Mouse (Mus musculus) embryonic fibroblast, embryonic 13.5 days (primary cell): ENCODE results near the gene Foxp1.

Source experiments
- CTCF ChIP-seq: IDR thresholded peaks from 2 replicates; pipeline ENCODE4 v1.5.1; 2011; ENCODE audit warnings: mild to moderate bottlenecking, control low read depth, low read length, moderate library complexity, borderline replicate concordance; ENCODE audit not compliant: insufficient read depth
- POLR2A ChIP-seq: IDR thresholded peaks from 2 replicates; pipeline ENCODE4 v1.6.1; 2011; ENCODE audit warnings: low read depth, mild to moderate bottlenecking, control low read depth, low read length, moderate library complexity

DNA sequence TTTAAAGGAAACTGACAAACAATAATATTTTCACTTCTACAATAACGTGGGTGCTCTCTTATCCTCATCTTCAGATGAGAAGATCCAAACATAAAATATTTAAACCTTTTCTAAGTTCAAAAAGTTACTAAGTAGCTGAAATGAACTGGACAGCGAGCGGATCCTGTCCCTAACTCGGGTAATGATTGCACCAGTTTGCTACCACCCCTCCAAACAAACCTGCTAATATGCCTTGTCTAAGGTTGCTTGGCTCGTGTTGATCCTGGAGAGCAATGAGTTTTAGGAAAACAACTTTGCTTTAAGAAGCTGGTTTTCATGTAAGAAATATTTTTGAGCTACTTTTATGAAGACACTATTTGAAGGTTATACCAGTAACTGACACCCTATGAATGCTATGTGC lies 197.1 kb downstream of the Foxp1 start:
- TF ChIP-seq POLR2A (no peak), CTCF (no peak)
